Mouse (Mus musculus): ENCODE measurements around the gene Gnptg.
A peak's percentile ranks its signal among the peaks of the same experiment; 100 is the strongest.

- TF ChIP-seq MYB (IDR thresholded peaks at IDR 0.05; ENCODE audit: low read depth, low read length) = no peak
- TF ChIP-seq EP300 (IDR thresholded peaks at IDR 0.05; ENCODE audit: low read depth in 1 of 2, low read length in 2 of 2) = no peak
- TF ChIP-seq MXI1 (IDR thresholded peaks at IDR 0.05; ENCODE audit: low read depth, low read length) = no peak
- TF ChIP-seq ZNF384 (IDR thresholded peaks at IDR 0.05; ENCODE audit: low read depth, low read length) = no peak
- no peak for TF ChIP-seq UBTF (IDR thresholded peaks at IDR 0.05; ENCODE audit: borderline replicate concordance, insufficient read depth, low read depth, low read length)
- TF ChIP-seq USF2 (IDR thresholded peaks at IDR 0.05; ENCODE audit: borderline replicate concordance in 1 of 2, insufficient read depth in 1 of 2, low read depth in 1 of 2, low read length in 2 of 2) = no peak
- TF ChIP-seq POLR2A (IDR thresholded peaks at IDR 0.05; ENCODE audit: control insufficient read depth in 1 of 2, insufficient read depth in 1 of 2, low read depth in 1 of 2, low read length in 2 of 2, poor library complexity in 1 of 2) = no peak
- TF ChIP-seq CTCF (IDR thresholded peaks at IDR 0.05 in 2 of 3, conservative IDR thresholded peaks at IDR 0.05 in 1 of 3; ENCODE audit: control insufficient read depth in 1 of 3, insufficient read depth in 1 of 3, low read depth in 2 of 3, low read length in 3 of 3, poor library complexity in 1 of 3, severe bottlenecking in 1 of 3) = peak; percentile 12 to 48 (median 33); a peak in 4 of 6 replicates
- TF ChIP-seq NELFE (IDR thresholded peaks at IDR 0.05; ENCODE audit: low read depth, low read length) = no peak
- no peak for TF ChIP-seq USF1 (IDR thresholded peaks at IDR 0.05; ENCODE audit: low read depth, low read length)
These were observed 24.5 kb upstream of the Gnptg start for GRCm38 (mm10) chr17:25264453-25264852.
